Mouse (Mus musculus): Measurements from ENCODE around the gene Acot2. TPM values are rescaled to one million over a fixed set of nuclear protein-coding genes. Genes with fewer than 3 reads are reported as not detected.
"Not testable (repeated sequence)": the region's sequence is repeated elsewhere in the genome, so short reads cannot be mapped to it uniquely, and the experiment has no call there.

The Acot2 gene
- polyA plus RNA-seq, 1 experiment from 2014 or later: 17.0 TPM

DNA sequence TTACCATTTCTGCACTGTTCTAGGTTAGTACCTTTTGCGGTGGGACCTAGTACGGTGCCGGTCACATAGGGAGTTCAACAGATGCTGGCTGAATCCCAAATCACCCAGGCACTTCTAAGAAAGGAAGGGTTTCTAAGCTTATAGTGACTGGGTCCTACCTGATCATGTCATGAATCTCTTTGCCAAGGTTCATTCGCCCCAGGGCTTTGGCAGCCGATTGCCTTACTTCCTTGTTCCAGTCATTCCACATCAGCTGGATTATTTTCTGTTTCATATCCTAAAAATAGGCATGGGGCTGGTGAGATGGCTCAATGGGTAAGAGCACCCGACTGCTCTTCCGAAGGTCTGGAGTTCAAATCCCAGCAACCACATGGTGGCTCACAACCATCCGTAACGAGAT, 29.4 kb upstream of the Acot2 start:
- no peak for ATAC-seq (ENCODE audit: low FRiP score)
- 94% methylated on average over 9 of the region's 9 CpGs for WGBS
- peaks cover 27% of the 10 kb centered on the region for H3K36me3 ChIP-seq
- no peak overlapping the region for H3K9ac ChIP-seq
- no peaks in the 10 kb centered on the region for H3K27me3 ChIP-seq
- no peak overlapping the region for H3K4me2 ChIP-seq
- H3K9me3 ChIP-seq: no peaks in the 10 kb centered on the region
- no peak overlapping the region for H3K27ac ChIP-seq
- H3K4me3 ChIP-seq: no peak overlapping the region
- H3K4me1 ChIP-seq (replicated peaks): peaks cover 9% of the 10 kb centered on the region

DNA sequence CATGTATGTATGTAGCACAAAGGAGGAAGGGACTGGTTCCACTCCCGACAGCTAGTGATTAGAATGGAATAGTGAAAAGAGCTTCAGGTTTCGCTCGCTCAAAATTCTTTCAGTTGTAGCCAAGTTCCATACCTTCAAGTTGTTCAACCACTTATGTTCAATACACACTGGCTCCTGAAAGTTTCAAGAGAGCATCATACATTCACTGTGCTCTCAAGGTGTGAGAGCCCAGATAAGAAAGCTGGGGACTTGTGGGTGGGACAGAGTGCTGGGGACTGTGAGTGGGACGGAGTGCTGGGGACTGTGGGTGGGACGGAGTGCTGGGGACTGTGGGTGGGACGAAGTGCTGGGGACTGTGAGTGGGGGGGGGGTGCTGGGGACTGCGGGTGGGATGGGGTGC, 22.4 kb upstream of the Acot2 start:
- Histone ChIP-seq H3K27me3 (no peaks in the 10 kb centered on the region), H3K9ac (no peak overlapping the region), H3K4me2 (no peak overlapping the region), H3K27ac (no peak overlapping the region), H3K4me3 (no peak overlapping the region), H3K4me1 (replicated peaks) (no peaks in the 10 kb centered on the region), H3K9me3 (no peaks in the 10 kb centered on the region), H3K36me3 (no peaks in the 10 kb centered on the region)
- no peak for ATAC-seq (ENCODE audit: low FRiP score)
- 87% methylated on average over 7 of the region's 7 CpGs for WGBS

GRCm38 (mm10) chr12:83972117-83972516, 15.5 kb upstream of the Acot2 start:
- H3K27ac ChIP-seq: no peak overlapping the region
- WGBS: 79% methylated on average over 2 of the region's 2 CpGs
- ATAC-seq (ENCODE audit: low FRiP score): no peak
- H3K4me2 ChIP-seq: no peak overlapping the region
- no peaks in the 10 kb centered on the region for H3K27me3 ChIP-seq
- H3K4me1 ChIP-seq (replicated peaks): no peaks in the 10 kb centered on the region
- no peaks in the 10 kb centered on the region for H3K36me3 ChIP-seq
- H3K9me3 ChIP-seq: peaks cover 5% of the 10 kb centered on the region; the same call in 1 of the 2 replicates
- no peak overlapping the region for H3K4me3 ChIP-seq
- H3K9ac ChIP-seq: no peak overlapping the region

DNA sequence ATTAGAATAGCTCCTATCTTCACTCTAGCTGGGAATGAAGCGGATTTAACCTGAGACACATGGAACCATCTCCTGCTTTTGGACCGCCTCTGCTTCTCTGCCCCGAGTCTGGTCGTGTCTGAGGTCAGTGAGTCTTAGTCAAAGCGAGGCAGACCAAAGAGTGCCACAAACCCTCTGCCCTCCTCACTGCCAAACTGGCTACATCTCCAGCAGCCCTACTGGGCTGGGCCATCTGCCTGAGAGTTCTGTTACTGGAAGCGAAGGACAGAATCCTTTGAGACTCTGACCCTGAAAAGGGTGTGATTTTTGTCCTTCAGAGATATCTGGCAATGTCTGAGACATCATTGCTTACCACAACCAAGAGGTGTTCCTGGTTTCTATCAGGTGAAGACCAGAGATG, 8.8 kb upstream of the Acot2 start:
- H3K4me3 ChIP-seq: no peak overlapping the region
- 90% methylated on average over 6 of the region's 6 CpGs for WGBS
- no peaks in the 10 kb centered on the region for H3K27me3 ChIP-seq
- H3K27ac ChIP-seq: no peak overlapping the region
- H3K4me1 ChIP-seq (replicated peaks): no peaks in the 10 kb centered on the region
- ATAC-seq (ENCODE audit: low FRiP score): no peak
- peaks cover 5% of the 10 kb centered on the region; the same call in 1 of the 2 replicates for H3K9me3 ChIP-seq
- H3K36me3 ChIP-seq: no peaks in the 10 kb centered on the region
- no peak overlapping the region for H3K9ac ChIP-seq
- no peak overlapping the region for H3K4me2 ChIP-seq

DNA sequence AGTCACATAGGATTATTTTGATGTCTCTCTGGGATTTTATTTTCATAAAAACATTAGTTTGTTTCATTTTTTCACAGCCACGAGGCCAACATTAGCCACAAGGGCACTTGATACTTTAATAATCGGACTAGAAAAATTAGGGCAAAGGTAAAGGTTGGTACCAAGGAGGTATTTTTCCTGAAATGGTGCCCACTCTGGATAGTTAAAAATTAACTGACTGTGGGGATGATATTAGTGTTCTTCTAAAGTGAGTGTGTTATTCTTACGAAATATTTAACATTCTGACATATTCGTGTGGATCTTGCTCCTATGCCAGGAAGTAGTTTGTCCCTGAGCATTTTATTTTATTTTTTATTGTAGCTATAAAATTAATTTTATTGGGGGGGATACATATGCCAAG, 6.0 kb upstream of the Acot2 start:
- WGBS: 93% methylated on average over 4 of the region's 4 CpGs
- no peak for ATAC-seq (ENCODE audit: low FRiP score)

DNA sequence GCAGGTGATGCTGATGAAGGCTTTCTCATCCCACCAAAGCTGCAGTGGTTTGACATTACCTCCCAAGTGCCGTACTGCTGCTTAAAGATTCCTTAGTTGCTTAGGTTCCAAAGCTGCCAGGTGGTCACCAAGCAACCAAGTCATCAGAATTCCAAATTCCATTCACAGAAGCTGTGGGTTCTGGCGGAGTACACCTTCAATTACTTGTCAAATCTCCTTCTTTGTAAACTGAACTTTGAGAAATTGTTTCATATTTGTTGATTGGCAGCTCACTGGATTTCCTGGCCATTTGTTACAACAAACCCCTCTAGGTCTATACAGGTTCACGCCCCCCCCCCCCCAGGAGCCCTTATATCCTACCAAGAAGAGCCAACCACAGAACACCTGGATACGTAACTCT, 2.9 kb upstream of the Acot2 start, which contains the start of gene Heatr4:
Gene Heatr4 (minus strand): TSS at position 101 of the 400 bp plus-strand sequence.
- H3K9ac ChIP-seq: no peak within 1 kb of the TSS
- H3K27ac ChIP-seq: no peak within 1 kb of the TSS
- no peaks in the 10 kb centered on the region for H3K36me3 ChIP-seq
- no peak within 1 kb of the TSS for H3K4me3 ChIP-seq
- 75% methylated on average over 4 of the region's 4 CpGs for WGBS
- no peaks in the 10 kb centered on the region for H3K27me3 ChIP-seq
- H3K9me3 ChIP-seq: no peaks in the 10 kb centered on the region
- peaks cover 8% of the 10 kb centered on the region for H3K4me1 ChIP-seq (replicated peaks)
- no peak within 1 kb of the TSS for H3K4me2 ChIP-seq
- ATAC-seq (ENCODE audit: low FRiP score): no peak

More for the DNA sequence above, 6.0 kb upstream of the Acot2 start:
- no peak overlapping the region for H3K9ac ChIP-seq
- H3K9me3 ChIP-seq: no peaks in the 10 kb centered on the region
- H3K4me1 ChIP-seq (replicated peaks): no peaks in the 10 kb centered on the region
- no peaks in the 10 kb centered on the region for H3K36me3 ChIP-seq
- H3K27ac ChIP-seq: no peak overlapping the region
- no peak overlapping the region for H3K4me3 ChIP-seq
- no peak overlapping the region for H3K4me2 ChIP-seq
- H3K27me3 ChIP-seq: no peaks in the 10 kb centered on the region

GRCm38 (mm10) chr12:83987242-83987582, 449 bp upstream of the Acot2 start:
- H3K9ac ChIP-seq: peak overlapping the region; percentile 83
- peak overlapping the region; percentile 94 for H3K27ac ChIP-seq
- H3K4me3 ChIP-seq: peak overlapping the region; percentile 60
- H3K27me3 ChIP-seq: no peaks in the 10 kb centered on the region
- no peaks in the 10 kb centered on the region for H3K36me3 ChIP-seq
- H3K4me2 ChIP-seq: peak overlapping the region; percentile 60
- no peaks in the 10 kb centered on the region for H3K9me3 ChIP-seq
- ATAC-seq (ENCODE audit: low FRiP score): no peak
- WGBS: 39% methylated on average over 8 of the region's 8 CpGs
- peaks cover 8% of the 10 kb centered on the region for H3K4me1 ChIP-seq (replicated peaks)

- 76% methylated on average over 4 of the region's 4 CpGs for WGBS
- Histone ChIP-seq H3K27ac (peak overlapping the region; percentile 94), H3K9me3 (no peaks in the 10 kb centered on the region), H3K4me1 (replicated peaks) (peaks cover 8% of the 10 kb centered on the region), H3K36me3 (peaks cover 4% of the 10 kb centered on the region; the same call in 1 of the 2 replicates), H3K4me3 (peak overlapping the region; percentile 60), H3K27me3 (no peaks in the 10 kb centered on the region), H3K9ac (peak overlapping the region; percentile 83), H3K4me2 (peak overlapping the region; percentile 60)
- peak; percentile 8; the same call in 1 of the 2 replicates for ATAC-seq (ENCODE audit: low FRiP score)
These were observed 822 bp downstream of the Acot2 start for GRCm38 (mm10) chr12:83988483-83988882.

DNA sequence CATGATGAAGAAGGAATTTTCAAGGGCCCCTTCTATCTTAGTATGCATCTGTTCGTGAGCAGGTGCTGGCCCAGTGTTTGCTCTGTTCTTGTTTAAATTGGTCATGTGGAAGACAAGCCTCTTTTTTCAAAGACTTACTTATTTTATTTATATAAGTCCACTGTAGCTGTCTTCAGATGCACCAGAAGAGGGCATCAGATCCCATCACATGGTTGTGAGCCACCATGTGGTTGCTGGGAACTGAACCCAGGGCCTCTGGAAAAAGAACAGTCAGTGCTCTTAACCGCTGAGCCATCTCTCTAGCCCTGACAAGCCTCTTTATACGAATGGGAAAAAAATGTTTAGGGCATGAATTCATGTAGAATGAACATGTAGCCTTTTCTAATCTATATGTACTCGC, 1.7 kb downstream of the Acot2 start:
- Histone ChIP-seq H3K4me1 (replicated peaks) (peaks cover 8% of the 10 kb centered on the region), H3K9ac (no peak overlapping the region), H3K9me3 (no peaks in the 10 kb centered on the region), H3K27me3 (no peaks in the 10 kb centered on the region), H3K4me2 (no peak overlapping the region), H3K27ac (no peak overlapping the region), H3K4me3 (no peak overlapping the region), H3K36me3 (peaks cover 7% of the 10 kb centered on the region)
- 97% methylated on average over 4 of the region's 4 CpGs for WGBS
- no peak for ATAC-seq (ENCODE audit: low FRiP score)

DNA sequence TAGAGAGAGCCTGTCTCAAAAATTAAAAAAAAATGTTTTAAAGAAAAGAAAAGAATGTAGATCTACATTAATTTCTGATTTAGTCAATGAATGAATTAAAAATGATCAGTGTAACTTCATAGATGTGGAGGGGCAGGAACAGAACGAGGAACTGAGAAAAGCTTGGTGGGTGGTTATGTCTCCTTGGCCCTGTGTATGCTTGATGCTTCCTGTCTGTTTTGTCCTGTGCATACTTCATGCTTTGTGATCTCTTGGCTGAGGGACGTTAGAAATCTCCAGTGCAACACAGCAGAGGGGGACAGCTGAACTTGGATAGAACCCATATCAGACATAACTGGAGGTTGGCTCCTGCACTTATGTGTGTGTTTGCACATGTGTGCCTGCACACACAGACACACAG, 9.6 kb downstream of the Acot2 start:
- WGBS: 71% methylated on average over 2 of the region's 2 CpGs
- H3K4me2 ChIP-seq: no peak overlapping the region

DNA sequence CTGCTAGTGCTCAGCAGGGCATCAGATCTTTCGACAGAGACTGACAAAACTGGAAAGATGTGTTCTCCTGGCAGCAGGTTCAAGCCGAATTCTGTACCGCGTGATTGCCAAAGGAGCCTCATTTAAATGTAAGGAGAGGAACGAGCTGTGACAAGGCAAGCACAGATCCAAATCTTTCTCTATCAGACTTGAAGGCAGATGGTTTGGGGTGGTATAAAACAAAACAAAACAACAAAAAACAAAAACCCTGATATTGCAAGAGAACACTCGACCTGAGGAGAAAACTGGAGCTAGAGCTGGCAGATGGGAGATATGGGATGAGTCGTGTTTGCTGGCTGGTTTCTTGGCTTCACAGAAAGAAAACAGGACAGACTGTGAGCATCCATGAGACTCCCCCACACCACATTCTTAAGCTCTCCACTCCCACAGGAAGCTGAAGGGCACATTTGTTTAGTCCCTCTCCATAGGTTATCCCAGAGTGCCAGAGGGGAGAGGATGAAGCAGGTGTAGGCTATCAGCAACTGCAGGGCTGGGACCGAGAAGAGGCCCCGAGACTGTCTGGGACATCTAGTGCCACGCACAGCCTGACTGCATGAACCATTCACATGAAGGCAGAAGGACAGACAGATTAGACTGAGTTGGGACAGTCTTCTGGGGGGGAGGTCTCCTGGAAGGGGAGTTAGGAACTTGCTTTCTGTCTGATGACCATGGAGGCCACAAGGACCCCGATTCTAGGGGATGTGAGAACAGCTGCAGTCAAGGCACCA, 10.9 kb downstream of the Acot2 start:
- H3K9me3 ChIP-seq: no peaks in the 10 kb centered on the region
- H3K4me1 ChIP-seq (replicated peaks): 0 out of 2 replicates have a peak, but pooled peaks cover 4% of the 10 kb centered on the region
- ATAC-seq (ENCODE audit: low FRiP score): no peak
- H3K27me3 ChIP-seq: no peaks in the 10 kb centered on the region
- no peak overlapping the region for H3K9ac ChIP-seq
- WGBS: 62% methylated on average over 11 of the region's 11 CpGs
- H3K36me3 ChIP-seq: peaks cover 8% of the 10 kb centered on the region
- no peak overlapping the region for H3K4me2 ChIP-seq
- no peak overlapping the region for H3K27ac ChIP-seq
- no peak overlapping the region for H3K4me3 ChIP-seq

More for the DNA sequence above, 9.6 kb downstream of the Acot2 start:
- no peak overlapping the region for H3K4me3 ChIP-seq
- 0 out of 2 replicates have a peak, but pooled peaks cover 4% of the 10 kb centered on the region for H3K4me1 ChIP-seq (replicated peaks)
- H3K36me3 ChIP-seq: peaks cover 12% of the 10 kb centered on the region
- no peaks in the 10 kb centered on the region for H3K27me3 ChIP-seq
- no peak for ATAC-seq (ENCODE audit: low FRiP score)
- no peak overlapping the region for H3K9ac ChIP-seq
- no peaks in the 10 kb centered on the region for H3K9me3 ChIP-seq
- H3K27ac ChIP-seq: no peak overlapping the region

GRCm38 (mm10) chr12:83999237-83999636, 11.6 kb downstream of the Acot2 start:
- not testable (repeated sequence) for H3K27ac ChIP-seq; H3K4me3 ChIP-seq; H3K27me3 ChIP-seq; H3K36me3 ChIP-seq; H3K4me1 ChIP-seq (replicated peaks); H3K4me2 ChIP-seq; ATAC-seq (ENCODE audit: low FRiP score); H3K9me3 ChIP-seq; H3K9ac ChIP-seq
- 77% methylated on average over 8 of the region's 8 CpGs for WGBS

DNA sequence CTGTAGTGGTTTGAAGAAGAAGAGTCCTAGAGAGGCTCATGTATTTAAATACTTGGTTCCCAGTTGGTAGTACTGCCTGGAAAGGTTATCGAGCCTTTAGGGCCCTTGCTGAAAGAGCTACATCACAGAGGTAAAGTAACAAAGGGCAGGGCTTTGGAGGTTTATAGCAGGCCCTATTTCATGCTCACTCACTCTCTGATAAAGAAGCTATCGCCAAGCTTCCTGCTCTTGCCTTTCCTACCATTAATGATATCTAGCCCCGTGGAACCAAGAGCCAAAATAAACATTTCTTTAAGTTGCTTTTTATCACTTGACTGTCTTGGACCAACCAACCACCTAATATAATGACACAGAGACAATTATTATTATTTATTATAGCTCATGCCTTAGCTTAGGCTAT, 12.8 kb downstream of the Acot2 start:
- Histone ChIP-seq H3K9me3 (no peaks in the 10 kb centered on the region), H3K36me3 (peaks cover 2% of the 10 kb centered on the region; the same call in 1 of the 2 replicates), H3K27ac (no peak overlapping the region), H3K27me3 (no peaks in the 10 kb centered on the region), H3K4me3 (no peak overlapping the region), H3K4me1 (replicated peaks) (0 out of 2 replicates have a peak, but pooled peaks cover 4% of the 10 kb centered on the region), H3K4me2 (no peak overlapping the region), H3K9ac (no peak overlapping the region)
- 80% methylated on average over 3 of the region's 3 CpGs for WGBS
- ATAC-seq (ENCODE audit: low FRiP score): no peak

All from hindbrain, embryonic 13.5 days (tissue).